Mouse (Mus musculus): ENCODE measurements around the gene Cpne4. TPM values are rescaled to one million over a fixed set of nuclear protein-coding genes. Genes with fewer than 3 reads are reported as not detected.

Gene Cpne4
- 0.10 and 0.21 TPM in 2 replicates for polyA plus RNA-seq (2015; fragmentation: Nextera tagmentation; extraction: Ambion mirVana)

- H3K36me3 ChIP-seq (ENCODE audit: insufficient read depth, low read length): no peaks in the 10 kb centered on the region
- no peak within 1 kb of the TSS for H3K27ac ChIP-seq (ENCODE audit: low read length)
- H3K9me3 ChIP-seq (ENCODE audit: low read length): no peaks in the 10 kb centered on the region
- no peaks in the 10 kb centered on the region for H3K27me3 ChIP-seq (ENCODE audit: insufficient read depth, low read length)
- H3K4me3 ChIP-seq (ENCODE audit: low read length): no peak within 1 kb of the TSS
- no peak for ATAC-seq (ENCODE audit: low FRiP score, low TSS enrichment)
- no peak within 1 kb of the TSS for H3K4me2 ChIP-seq (replicated peaks; ENCODE audit: low read depth, low read length)
- H3K4me1 ChIP-seq (ENCODE audit: insufficient read depth, low read length): no peaks in the 10 kb centered on the region
- H3K9ac ChIP-seq (replicated peaks; ENCODE audit: low read length): no peak within 1 kb of the TSS
- 88% methylated on average over 2 of the region's 2 CpGs for WGBS
Measured at GRCm38 (mm10) chr9:104546986-104547385, at the start of gene Cpne4. TSS of gene Cpne4 (plus strand) at chr9:104547286.

GRCm38 (mm10) chr9:104515187-104515586 is 31.9 kb upstream of the Cpne4 start:
- Histone ChIP-seq H3K27me3 (ENCODE audit: insufficient read depth, low read length) (no peaks in the 10 kb centered on the region), H3K4me3 (ENCODE audit: low read length) (no peak overlapping the region), H3K36me3 (ENCODE audit: insufficient read depth, low read length) (no peaks in the 10 kb centered on the region), H3K9ac (replicated peaks; ENCODE audit: low read length) (no peak overlapping the region), H3K27ac (ENCODE audit: low read length) (no peak overlapping the region), H3K4me2 (replicated peaks; ENCODE audit: low read depth, low read length) (no peak overlapping the region), H3K4me1 (ENCODE audit: insufficient read depth, low read length) (no peaks in the 10 kb centered on the region), H3K9me3 (ENCODE audit: low read length) (no peaks in the 10 kb centered on the region)
- 85% methylated on average over 6 of the region's 6 CpGs for WGBS
- no peak for ATAC-seq (ENCODE audit: low FRiP score, low TSS enrichment)

GRCm38 (mm10) chr9:104535508-104535907 is 11.6 kb upstream of the Cpne4 start:
- no peaks in the 10 kb centered on the region for H3K4me1 ChIP-seq (ENCODE audit: insufficient read depth, low read length)
- no peak overlapping the region for H3K4me2 ChIP-seq (replicated peaks; ENCODE audit: low read depth, low read length)
- WGBS: 55% methylated on average over 6 of the region's 6 CpGs
- no peak for ATAC-seq (ENCODE audit: low FRiP score, low TSS enrichment)
- no peak overlapping the region for H3K27ac ChIP-seq (ENCODE audit: low read length)
- no peak overlapping the region for H3K4me3 ChIP-seq (ENCODE audit: low read length)
- no peak overlapping the region for H3K9ac ChIP-seq (replicated peaks; ENCODE audit: low read length)
- H3K36me3 ChIP-seq (ENCODE audit: insufficient read depth, low read length): no peaks in the 10 kb centered on the region
- H3K27me3 ChIP-seq (ENCODE audit: insufficient read depth, low read length): no peaks in the 10 kb centered on the region
- no peaks in the 10 kb centered on the region for H3K9me3 ChIP-seq (ENCODE audit: low read length)

GRCm38 (mm10) chr9:104565815-104566214 is 18.7 kb downstream of the Cpne4 start:
- no peaks in the 10 kb centered on the region for H3K9me3 ChIP-seq (ENCODE audit: low read length)
- H3K4me1 ChIP-seq (ENCODE audit: insufficient read depth, low read length): no peaks in the 10 kb centered on the region
- peaks cover 13% of the 10 kb centered on the region for H3K27me3 ChIP-seq (ENCODE audit: insufficient read depth, low read length)
- WGBS: 39% methylated on average over 3 of the region's 3 CpGs
- H3K9ac ChIP-seq (replicated peaks; ENCODE audit: low read length): no peak overlapping the region
- no peak overlapping the region for H3K4me2 ChIP-seq (replicated peaks; ENCODE audit: low read depth, low read length)
- no peak overlapping the region for H3K4me3 ChIP-seq (ENCODE audit: low read length)
- ATAC-seq (ENCODE audit: low FRiP score, low TSS enrichment): no peak
- no peaks in the 10 kb centered on the region for H3K36me3 ChIP-seq (ENCODE audit: insufficient read depth, low read length)
- no peak overlapping the region for H3K27ac ChIP-seq (ENCODE audit: low read length)

- 80% methylated on average over 5 of the region's 5 CpGs for WGBS
- Histone ChIP-seq H3K4me2 (replicated peaks; ENCODE audit: low read depth, low read length) (no peak overlapping the region), H3K27me3 (ENCODE audit: insufficient read depth, low read length) (peaks cover 20% of the 10 kb centered on the region), H3K27ac (ENCODE audit: low read length) (no peak overlapping the region), H3K4me1 (ENCODE audit: insufficient read depth, low read length) (no peaks in the 10 kb centered on the region), H3K9me3 (ENCODE audit: low read length) (no peaks in the 10 kb centered on the region), H3K4me3 (ENCODE audit: low read length) (no peak overlapping the region), H3K36me3 (ENCODE audit: insufficient read depth, low read length) (no peaks in the 10 kb centered on the region), H3K9ac (replicated peaks; ENCODE audit: low read length) (no peak overlapping the region)
- ATAC-seq (ENCODE audit: low FRiP score, low TSS enrichment): no peak
Measured at GRCm38 (mm10) chr9:104566468-104566867, 19.4 kb downstream of the Cpne4 start.

GRCm38 (mm10) chr9:104567096-104567495 is 20.0 kb downstream of the Cpne4 start:
- Histone ChIP-seq H3K27me3 (ENCODE audit: insufficient read depth, low read length) (peaks cover 24% of the 10 kb centered on the region), H3K36me3 (ENCODE audit: insufficient read depth, low read length) (no peaks in the 10 kb centered on the region), H3K9ac (replicated peaks; ENCODE audit: low read length) (no peak overlapping the region), H3K4me2 (replicated peaks; ENCODE audit: low read depth, low read length) (no peak overlapping the region), H3K9me3 (ENCODE audit: low read length) (no peaks in the 10 kb centered on the region), H3K4me3 (ENCODE audit: low read length) (no peak overlapping the region), H3K27ac (ENCODE audit: low read length) (no peak overlapping the region), H3K4me1 (ENCODE audit: insufficient read depth, low read length) (no peaks in the 10 kb centered on the region)
- ATAC-seq (ENCODE audit: low FRiP score, low TSS enrichment): no peak
- WGBS: 78% methylated on average over 7 of the region's 7 CpGs

- no peaks in the 10 kb centered on the region for H3K9me3 ChIP-seq (ENCODE audit: low read length)
- H3K4me3 ChIP-seq (ENCODE audit: low read length): no peak overlapping the region
- no peaks in the 10 kb centered on the region for H3K4me1 ChIP-seq (ENCODE audit: insufficient read depth, low read length)
- peaks cover 24% of the 10 kb centered on the region for H3K27me3 ChIP-seq (ENCODE audit: insufficient read depth, low read length)
- no peak overlapping the region for H3K4me2 ChIP-seq (replicated peaks; ENCODE audit: low read depth, low read length)
- peak; percentile 82 for ATAC-seq (ENCODE audit: low FRiP score, low TSS enrichment)
- under 1% methylated on average over 24 of the region's 25 CpGs for WGBS
- H3K9ac ChIP-seq (replicated peaks; ENCODE audit: low read length): no peak overlapping the region
- H3K27ac ChIP-seq (ENCODE audit: low read length): no peak overlapping the region
- H3K36me3 ChIP-seq (ENCODE audit: insufficient read depth, low read length): no peaks in the 10 kb centered on the region
Measured at GRCm38 (mm10) chr9:104569480-104570167, 22.5 kb downstream of the Cpne4 start.

GRCm38 (mm10) chr9:104572856-104573255 is 25.8 kb downstream of the Cpne4 start:
- no peak overlapping the region for H3K9ac ChIP-seq (replicated peaks; ENCODE audit: low read length)
- no peaks in the 10 kb centered on the region for H3K9me3 ChIP-seq (ENCODE audit: low read length)
- H3K36me3 ChIP-seq (ENCODE audit: insufficient read depth, low read length): no peaks in the 10 kb centered on the region
- no peak overlapping the region for H3K4me3 ChIP-seq (ENCODE audit: low read length)
- H3K4me2 ChIP-seq (replicated peaks; ENCODE audit: low read depth, low read length): no peak overlapping the region
- no peak overlapping the region for H3K27ac ChIP-seq (ENCODE audit: low read length)
- no peaks in the 10 kb centered on the region for H3K4me1 ChIP-seq (ENCODE audit: insufficient read depth, low read length)
- 78% methylated on average over 6 of the region's 6 CpGs for WGBS
- ATAC-seq (ENCODE audit: low FRiP score, low TSS enrichment): no peak
- H3K27me3 ChIP-seq (ENCODE audit: insufficient read depth, low read length): peaks cover 24% of the 10 kb centered on the region

GRCm38 (mm10) chr9:104574476-104574875 is 27.4 kb downstream of the Cpne4 start:
- H3K9me3 ChIP-seq (ENCODE audit: low read length): no peaks in the 10 kb centered on the region
- no peak overlapping the region for H3K4me2 ChIP-seq (replicated peaks; ENCODE audit: low read depth, low read length)
- peaks cover 24% of the 10 kb centered on the region for H3K27me3 ChIP-seq (ENCODE audit: insufficient read depth, low read length)
- no peak overlapping the region for H3K27ac ChIP-seq (ENCODE audit: low read length)
- 1% methylated on average over 6 of the region's 6 CpGs for WGBS
- no peaks in the 10 kb centered on the region for H3K4me1 ChIP-seq (ENCODE audit: insufficient read depth, low read length)
- no peak overlapping the region for H3K9ac ChIP-seq (replicated peaks; ENCODE audit: low read length)
- H3K4me3 ChIP-seq (ENCODE audit: low read length): no peak overlapping the region
- ATAC-seq (ENCODE audit: low FRiP score, low TSS enrichment): peak; percentile 54; the same call in 1 of the 2 replicates
- H3K36me3 ChIP-seq (ENCODE audit: insufficient read depth, low read length): no peaks in the 10 kb centered on the region

- Histone ChIP-seq H3K4me2 (replicated peaks; ENCODE audit: low read depth, low read length) (no peak overlapping the region; the same call in 1 of the 2 replicates), H3K9me3 (ENCODE audit: low read length) (no peaks in the 10 kb centered on the region), H3K27me3 (ENCODE audit: insufficient read depth, low read length) (no peaks in the 10 kb centered on the region), H3K27ac (ENCODE audit: low read length) (no peak overlapping the region), H3K9ac (replicated peaks; ENCODE audit: low read length) (no peak overlapping the region), H3K4me1 (ENCODE audit: insufficient read depth, low read length) (no peaks in the 10 kb centered on the region), H3K4me3 (ENCODE audit: low read length) (no peak overlapping the region), H3K36me3 (ENCODE audit: insufficient read depth, low read length) (no peaks in the 10 kb centered on the region)
- ATAC-seq (ENCODE audit: low FRiP score, low TSS enrichment): no peak
- 53% methylated on average over 6 of the region's 6 CpGs for WGBS
Measured at GRCm38 (mm10) chr9:104581921-104582624, 35.0 kb downstream of the Cpne4 start.
